Mouse (Mus musculus): ENCODE data around the gene Ift27. TPM values are rescaled to one million over a fixed set of nuclear protein-coding genes. Genes with fewer than 3 reads are reported as not detected.

Gene Ift27
- polyA plus RNA-seq, 1 experiment = 18.7 TPM

DNA sequence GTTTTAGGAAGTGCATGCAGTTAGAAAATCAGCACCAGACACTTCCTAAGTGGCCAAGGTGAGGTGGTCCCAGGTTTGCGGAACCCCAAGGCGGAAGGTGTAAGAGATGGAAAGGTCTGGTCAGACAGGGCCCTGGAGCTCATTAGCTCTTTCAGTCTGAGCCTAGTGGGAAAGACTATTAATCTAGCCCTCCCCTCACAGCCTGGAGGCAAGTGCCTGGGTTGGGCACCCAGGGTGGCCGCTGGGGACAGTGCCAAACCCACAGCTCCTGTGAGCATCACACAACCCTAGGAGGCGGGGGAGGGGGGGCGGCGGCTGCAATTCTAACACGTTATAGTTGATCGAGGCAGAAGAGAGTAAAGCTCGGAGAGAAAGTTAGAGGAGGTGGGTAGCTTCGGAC is 57.7 kb downstream of the Ift27 start:
- 74% methylated on average over 10 of the region's 10 CpGs for WGBS
- no peaks in the 10 kb centered on the region for H3K4me1 ChIP-seq (ENCODE audit: control insufficient read depth, insufficient read depth, insufficient read length, low read length)
- no peaks in the 10 kb centered on the region for H3K36me3 ChIP-seq (ENCODE audit: control insufficient read depth, insufficient read depth, low read length)
- no peak overlapping the region for H3K27ac ChIP-seq (ENCODE audit: insufficient read depth, low read depth, low read length)
- TF ChIP-seq POLR2A (IDR thresholded peaks at IDR 0.05; ENCODE audit: low read depth, low read length) (no peak), CTCF (IDR thresholded peaks at IDR 0.05; ENCODE audit: extremely low read depth, insufficient read length, insufficient replicate concordance, low read depth, low read length) (no peak)
- H3K4me3 ChIP-seq (ENCODE audit: low read depth, low read length) = no peak overlapping the region
- no peaks in the 10 kb centered on the region for H3K27me3 ChIP-seq (ENCODE audit: control insufficient read depth, insufficient read depth, low read length)

Other genes with a start within 250 kb of the Ift27 start
- gene Txn2, start 245.1 kb downstream of the Ift27 start, polyA plus RNA-seq (2012; rRNA removed) = 157 and 222 TPM in 2 replicates
- gene Foxred2, start 217.4 kb downstream of the Ift27 start, polyA plus RNA-seq (2012; rRNA removed) = 0.90 and 1.7 TPM in 2 replicates
- 50.1 and 89.4 TPM in 2 replicates for gene Eif3d, start 203.3 kb downstream of the Ift27 start, polyA plus RNA-seq (2012; rRNA removed)
- gene Cacng2, start 54.1 kb downstream of the Ift27 start, polyA plus RNA-seq (2012; rRNA removed) = 0.04 TPM in 1 of 2 replicates, not detected in the other
- not detected in 2 replicates for gene Pvalb, start 32.3 kb upstream of the Ift27 start, polyA plus RNA-seq (2012; rRNA removed)
- 11.7 and 14.6 TPM in 2 replicates for gene Ncf4, start 70.7 kb upstream of the Ift27 start, polyA plus RNA-seq (2012; rRNA removed)
- gene Csf2rb2, start 131.6 kb upstream of the Ift27 start, polyA plus RNA-seq (2012; rRNA removed) = 2.4 and 3.5 TPM in 2 replicates
- 8.9 and 9.1 TPM in 2 replicates for gene Csf2rb, start 151.6 kb upstream of the Ift27 start, polyA plus RNA-seq (2012; rRNA removed)
- gene Tex33, start 221.8 kb upstream of the Ift27 start, polyA plus RNA-seq (2012; rRNA removed) = not detected in 2 replicates
- 17.7 and 30.3 TPM in 2 replicates for gene Tst, start 231.8 kb upstream of the Ift27 start, polyA plus RNA-seq (2012; rRNA removed)
- 115 and 177 TPM in 2 replicates for gene Mpst, start 232.3 kb upstream of the Ift27 start, polyA plus RNA-seq (2012; rRNA removed)